Mouse (Mus musculus): ENCODE data around the gene Tent2.

Tent2 gene

DNA sequence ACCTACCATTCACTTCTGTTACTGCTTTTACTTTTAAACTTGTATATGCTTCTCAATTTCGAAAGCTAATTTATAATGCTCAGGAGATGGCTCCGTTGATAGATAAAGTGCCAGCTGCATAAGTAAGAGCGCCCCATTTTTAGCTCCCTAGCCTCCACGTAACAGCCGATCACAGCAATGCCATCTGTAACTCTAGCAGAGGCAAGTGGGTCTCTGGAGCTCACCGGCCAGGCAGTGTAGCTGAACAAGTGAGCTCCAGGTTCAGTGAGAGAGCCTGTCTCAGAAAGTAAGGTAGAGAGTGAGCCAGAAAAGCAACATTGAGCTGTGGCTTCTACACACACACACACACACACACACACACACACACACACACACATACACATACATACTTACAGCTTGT, 51.0 kb downstream of the Tent2 start:
- no peak for DNase-seq (ENCODE audit: low read depth)

DNA sequence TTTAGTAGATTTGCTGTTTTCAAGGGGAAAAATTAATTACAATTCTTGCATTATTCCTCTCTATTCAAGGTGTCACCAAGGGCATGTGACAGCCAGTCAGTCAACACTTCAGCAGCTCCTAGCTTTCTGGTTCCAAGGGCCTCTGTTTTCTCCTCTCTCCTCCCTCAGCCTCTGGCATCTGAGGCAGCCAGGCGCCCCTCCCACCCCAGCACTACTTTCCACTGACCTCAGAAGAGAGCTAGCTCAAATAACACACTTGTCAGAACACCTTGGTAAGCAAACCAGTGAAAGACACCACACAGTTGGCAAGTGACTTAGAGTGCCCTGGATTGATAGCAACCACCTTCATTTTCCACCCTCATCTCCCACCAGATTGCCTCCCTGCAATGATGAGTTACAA, 54.1 kb downstream of the Tent2 start:
- no peak for DNase-seq (ENCODE audit: low read depth)

DNA sequence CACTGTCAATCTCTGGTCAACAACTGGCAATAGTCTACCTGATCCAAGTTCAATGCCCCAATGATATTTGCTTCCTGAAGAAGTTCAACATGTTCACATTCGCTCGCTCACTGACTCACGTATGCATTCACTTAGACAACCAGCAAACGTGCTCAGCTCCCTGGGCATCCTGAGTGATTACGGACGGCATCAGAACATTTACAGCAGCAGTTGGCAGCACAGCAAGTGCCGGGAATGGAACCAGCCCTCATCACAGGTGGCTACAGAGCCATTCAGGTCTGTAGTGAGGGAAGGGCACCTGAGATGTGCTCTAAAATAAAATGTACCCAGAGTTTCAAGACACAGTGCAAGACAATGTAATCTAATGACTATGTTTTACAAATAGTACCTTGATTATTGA, 55.1 kb downstream of the Tent2 start:
- no peak for DNase-seq (ENCODE audit: low read depth)

DNA sequence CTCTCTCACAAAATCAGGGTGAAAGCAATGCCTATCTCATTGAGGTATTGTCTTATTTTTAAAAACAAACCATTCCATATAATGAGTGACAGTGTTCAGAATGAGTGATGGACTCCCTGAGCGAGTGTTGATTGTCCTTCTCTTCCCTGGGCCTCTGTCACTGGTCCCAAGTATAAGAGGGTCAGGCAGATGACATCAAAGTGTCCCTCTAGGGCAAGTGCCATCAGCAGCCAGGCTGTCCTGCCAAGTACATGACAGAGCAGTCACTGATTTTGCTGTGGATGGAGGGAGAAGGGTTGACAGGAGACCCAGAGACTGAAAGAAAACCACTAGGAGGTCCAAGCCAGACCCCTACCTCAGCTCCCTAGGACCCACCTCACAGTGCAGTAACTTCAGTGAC, 55.9 kb downstream of the Tent2 start:
- DNase-seq (ENCODE audit: low read depth): no peak

DNA sequence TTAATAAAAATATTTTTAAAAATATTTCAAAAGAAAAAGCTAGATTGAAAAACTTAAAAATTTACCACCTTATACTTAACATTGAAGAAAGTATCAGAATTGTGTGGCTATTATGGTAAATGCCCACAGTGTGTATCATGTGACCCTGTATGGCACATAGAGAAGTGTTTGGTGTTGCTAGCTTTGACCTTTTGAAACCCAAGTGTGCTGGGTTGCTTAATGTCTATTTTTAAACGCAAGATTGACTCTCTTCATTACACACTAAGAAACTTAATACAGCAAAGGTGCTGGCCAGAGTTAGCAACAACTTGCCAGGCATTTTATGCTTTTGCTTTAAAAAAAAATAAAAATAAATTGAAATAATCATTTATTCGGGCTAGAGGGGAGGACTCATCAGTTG, 56.7 kb downstream of the Tent2 start:
- no peak for DNase-seq (ENCODE audit: low read depth)

DNA sequence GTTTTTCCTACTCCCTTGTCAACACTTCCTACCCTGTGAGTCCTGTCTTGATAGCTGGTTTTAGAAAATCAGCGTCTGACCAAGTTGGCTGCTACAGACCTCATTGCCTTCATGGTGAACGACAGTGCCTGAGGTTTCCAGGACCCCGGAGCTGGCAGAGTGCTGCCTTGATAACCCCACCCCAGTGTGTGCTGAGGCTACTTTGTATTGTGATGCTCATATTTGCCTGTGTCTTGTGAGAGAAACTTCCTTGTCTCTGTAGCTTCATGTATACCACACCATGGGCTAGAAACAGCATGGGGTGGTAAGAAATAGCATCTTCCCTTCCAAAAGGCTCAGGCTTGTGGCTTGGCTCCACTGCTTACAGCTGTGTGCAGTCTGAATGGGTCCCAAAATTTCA, 61.5 kb downstream of the Tent2 start:
- DNase-seq (ENCODE audit: low read depth): no peak

DNA sequence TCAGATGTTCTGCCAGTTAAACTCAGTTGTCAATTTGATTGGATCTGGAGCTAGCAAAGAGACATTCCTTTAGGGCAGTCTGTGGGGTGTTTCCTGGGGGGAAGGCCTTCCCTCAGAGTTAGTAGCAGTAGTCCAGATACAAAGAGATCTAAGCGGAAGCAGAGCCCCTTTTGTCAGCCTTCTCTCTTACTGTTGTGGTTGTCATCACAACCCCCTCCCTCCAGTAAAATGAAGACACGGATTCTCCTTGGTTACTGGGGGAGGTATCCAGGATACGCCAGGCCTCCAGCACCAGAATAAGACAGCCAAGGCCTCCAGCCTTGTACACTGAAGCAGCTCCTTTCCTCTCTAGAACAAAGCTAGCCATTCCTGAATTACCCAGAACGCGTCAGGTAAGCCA, 63.2 kb downstream of the Tent2 start:
- no peak for DNase-seq (ENCODE audit: low read depth)

DNA sequence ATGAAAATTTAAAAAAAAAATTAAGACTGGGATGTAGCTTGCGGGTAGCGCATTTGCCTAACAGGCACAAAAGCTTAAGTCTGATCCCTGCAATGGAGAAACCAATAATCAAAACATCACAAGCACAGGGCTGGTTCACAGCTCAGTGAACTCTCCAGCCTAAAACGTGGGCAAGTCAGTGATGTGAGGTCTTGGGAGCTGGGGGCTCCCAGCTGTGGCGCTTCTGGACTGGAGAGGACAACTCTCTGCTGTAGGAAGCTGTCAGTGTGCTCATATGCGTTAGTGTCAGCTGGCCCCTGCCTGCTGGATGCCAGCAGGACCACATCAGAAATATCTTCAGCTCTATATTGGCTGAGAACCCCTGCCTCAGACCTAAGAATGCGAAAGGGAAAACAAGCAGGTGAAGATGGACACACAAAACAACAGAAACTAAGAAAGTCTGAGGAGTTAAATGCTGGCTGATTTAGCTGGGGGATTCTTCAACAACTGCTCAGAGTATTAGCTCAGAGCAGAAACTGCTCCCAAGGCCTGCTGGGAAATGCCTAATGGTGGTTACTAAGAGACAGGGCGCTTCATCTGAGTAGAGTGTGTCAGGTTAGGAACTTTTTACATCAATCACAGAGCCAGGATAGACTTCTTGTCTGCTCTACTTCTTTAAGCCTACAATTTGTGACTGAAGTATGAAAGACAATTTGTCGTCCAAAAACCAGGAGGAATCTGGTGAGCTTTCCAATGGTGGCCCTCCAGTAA, 63.9 kb downstream of the Tent2 start:
- DNase-seq (ENCODE audit: low read depth): no peak

DNA sequence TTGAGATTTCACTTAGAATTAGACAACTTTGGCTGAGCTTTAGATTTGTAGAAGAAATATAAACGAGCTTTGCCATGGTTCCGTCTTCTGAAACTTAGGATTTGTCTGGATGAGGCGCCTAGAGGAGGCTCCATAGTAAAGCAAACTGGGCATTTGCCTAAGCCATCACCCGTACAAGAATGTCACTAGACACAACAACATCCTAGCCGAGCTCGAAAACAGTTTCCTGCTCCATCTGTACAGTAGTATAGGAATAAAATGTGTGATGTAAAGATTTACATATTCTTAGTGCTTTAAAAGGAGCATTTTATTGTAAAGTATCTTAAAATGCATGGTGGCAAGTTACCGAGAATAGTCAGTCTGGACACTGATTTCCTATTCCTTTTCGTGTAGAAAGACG, 69.9 kb downstream of the Tent2 start:
- DNase-seq (ENCODE audit: low read depth): no peak

DNA sequence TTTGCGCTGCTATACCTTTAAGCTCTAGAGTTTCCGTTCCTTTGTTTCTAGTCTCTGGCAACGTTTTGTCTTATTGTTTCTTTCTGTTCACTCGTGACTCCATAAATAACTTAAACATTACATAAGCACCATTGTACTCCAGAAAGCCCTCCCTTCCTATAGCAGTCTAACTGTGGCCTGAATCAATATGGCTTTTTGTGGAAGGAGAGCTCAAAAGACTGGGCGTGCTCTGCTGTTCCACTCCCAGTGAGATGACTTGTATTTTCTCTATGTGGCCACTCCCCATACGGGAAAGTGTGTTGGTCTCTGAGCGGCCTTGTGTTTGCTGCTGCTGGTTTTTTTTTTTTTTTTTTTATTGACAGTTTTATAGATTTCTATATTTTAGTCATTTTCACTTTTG, 74.9 kb downstream of the Tent2 start:
- no peak for DNase-seq (ENCODE audit: low read depth)

DNA sequence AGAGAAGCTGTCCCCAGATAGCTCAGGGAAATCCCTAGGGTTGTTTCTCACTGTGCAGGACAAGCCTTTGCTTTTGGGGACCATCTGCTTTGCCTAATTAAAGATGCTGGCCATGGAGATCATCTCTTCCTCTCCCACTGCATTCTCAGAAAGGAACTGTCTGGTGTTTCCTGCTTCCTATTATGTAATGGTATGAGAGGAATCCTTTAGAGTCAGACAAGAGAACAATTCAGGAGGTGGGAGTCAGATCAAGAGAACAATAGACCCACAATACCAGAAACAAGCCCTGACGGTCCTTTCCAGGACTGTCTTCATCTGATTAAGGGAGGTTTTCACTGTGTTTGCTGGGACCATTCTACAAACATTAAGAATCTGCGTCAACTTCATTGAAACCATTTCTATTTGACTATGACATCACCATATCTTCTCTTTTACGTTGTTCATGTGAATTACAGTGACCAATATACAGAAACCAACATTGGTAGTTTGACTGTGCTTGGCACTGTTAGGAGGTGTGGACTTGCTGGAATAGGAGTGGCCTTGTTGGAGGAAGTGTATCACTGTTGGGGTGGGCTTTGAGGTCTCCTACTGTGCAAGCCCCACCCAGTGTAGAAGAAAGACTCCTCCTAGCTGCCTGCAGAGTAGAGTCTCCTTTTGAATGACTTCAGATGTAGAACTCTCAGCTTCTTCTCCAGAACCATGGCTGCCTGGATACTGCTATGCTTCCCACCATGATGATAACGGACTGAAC, 89.7 kb downstream of the Tent2 start:
- no peak for DNase-seq (ENCODE audit: low read depth)

DNA sequence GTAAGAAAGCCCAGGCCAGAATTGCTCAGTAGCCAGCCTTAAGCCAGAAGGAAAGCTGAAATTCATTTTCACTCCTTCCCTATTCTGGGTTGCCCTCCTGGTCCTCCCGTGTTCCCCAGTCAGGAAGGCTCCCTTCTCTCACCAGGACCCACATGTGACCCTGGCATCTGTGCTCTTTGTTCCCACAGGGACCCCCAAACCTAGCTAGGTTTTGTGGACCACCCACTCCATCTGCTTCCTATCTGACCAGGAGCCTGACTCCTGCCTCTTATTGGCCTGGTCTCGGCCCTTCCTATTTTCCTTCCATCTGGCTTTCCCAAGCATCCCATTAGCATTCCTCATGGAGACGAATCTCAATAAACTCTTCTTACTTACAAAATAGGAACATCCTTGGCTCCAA, 93.6 kb downstream of the Tent2 start:
- DNase-seq (ENCODE audit: low read depth): no peak

DNA sequence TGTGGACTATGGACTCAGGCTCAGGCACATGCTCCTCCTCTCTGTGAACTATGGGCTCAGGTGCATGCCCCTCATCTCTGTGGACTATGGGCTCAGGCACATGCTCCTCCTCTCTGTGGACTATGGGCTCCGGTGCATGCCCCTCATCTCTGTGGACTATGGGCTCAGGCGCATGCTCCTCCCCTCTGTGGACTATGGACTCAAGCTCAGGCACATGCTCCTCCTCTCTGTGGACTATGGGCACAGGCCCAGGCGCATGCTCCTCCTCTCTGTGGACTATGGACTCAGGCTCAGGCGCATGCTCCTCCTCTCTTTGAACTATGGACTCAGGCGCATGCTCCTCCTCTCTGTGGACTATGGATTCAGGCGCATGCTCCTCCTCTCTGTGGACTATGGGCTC, 95.5 kb downstream of the Tent2 start:
- DNase-seq (ENCODE audit: low read depth): no peak
